Mouse (Mus musculus) heart, postnatal 0 days (tissue): Measurements from ENCODE around the gene Cst3.

Source experiments
- CTCF ChIP-seq: IDR thresholded peaks from 2 replicates; pipeline ENCODE4 v1.5.1; 2016; ENCODE audit warnings: antibody characterized with exemption, control low read depth, low read depth
- EP300 ChIP-seq: IDR thresholded peaks from 2 replicates; pipeline ENCODE4 v1.6.1; 2016; ENCODE audit warnings: antibody characterized with exemption, low read depth

- TF ChIP-seq CTCF (no peak), EP300 (no peak)
Measured at GRCm38 (mm10) chr2:148878641-148879130, 3.2 kb upstream of the Cst3 start.
